Mouse (Mus musculus): Measurements from ENCODE around the gene Grin3b. TPM values are rescaled to one million over a fixed set of nuclear protein-coding genes. Genes with fewer than 3 reads are reported as not detected.

Gene Grin3b
- polyA plus RNA-seq, 1 experiment from 2014 or later, result 0.54 TPM

DNA sequence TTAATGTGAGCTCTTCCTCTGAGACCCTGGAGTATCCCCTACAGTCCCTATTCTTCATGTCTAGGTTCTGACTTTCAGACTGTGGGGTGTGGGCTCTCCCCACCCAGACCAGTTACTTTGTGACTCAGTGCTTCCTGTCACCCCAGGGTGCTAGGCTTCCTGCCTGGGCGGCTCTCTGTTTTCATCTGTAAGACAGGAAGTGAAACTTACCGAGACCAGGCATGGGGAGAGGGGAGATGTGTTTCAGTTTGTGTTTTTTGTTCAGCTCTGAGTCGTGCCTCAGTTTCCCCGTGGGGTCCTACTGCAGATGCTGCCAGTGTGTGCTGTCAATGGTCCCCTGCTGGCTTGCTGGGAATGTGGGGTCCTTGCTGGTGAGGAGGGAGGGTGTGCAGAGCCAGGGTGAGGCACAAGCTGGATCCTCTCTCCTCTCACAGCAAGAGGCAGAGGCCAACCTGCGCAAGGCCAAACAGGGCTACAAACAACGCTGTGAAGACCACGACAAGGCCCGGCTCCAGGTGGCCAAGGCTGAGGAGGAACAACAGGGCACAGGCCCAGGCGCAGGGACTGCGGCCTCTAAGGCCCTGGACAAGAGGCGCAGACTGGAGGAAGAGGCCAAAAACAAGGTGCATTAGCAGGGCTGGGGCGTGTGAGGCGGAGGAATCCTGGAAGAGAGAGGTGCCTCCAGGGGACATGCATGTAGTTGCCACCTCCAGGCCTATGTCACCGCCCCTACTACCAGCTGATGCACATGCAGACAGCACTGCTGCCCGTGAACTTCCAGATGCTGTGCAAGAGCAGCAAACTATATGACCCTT, 53.9 kb downstream of the Grin3b start:
- no peak overlapping the region for H3K9ac ChIP-seq (replicated peaks)

DNA sequence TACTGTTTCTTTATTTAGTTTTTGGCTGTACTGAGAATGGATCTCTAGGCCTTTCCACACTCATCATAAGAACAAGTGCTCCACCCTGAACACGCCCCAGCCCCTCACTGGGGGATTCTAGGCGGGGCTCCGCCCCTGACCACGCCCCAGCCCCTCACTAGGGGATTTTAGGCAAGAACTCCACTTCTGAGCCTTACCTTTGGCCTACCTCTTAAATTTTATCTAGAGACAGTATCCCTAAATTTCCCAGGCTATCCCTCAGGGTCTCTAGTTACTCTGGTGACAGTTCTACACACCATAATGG, 54.5 kb downstream of the Grin3b start:
- Histone ChIP-seq H3K9me3 (no peaks in the 10 kb centered on the region), H3K27me3 (peaks cover 13% of the 10 kb centered on the region), H3K4me2 (replicated peaks) (no peak overlapping the region), H3K27ac (replicated peaks) (no peak overlapping the region), H3K9ac (replicated peaks) (no peak overlapping the region), H3K36me3 (no peaks in the 10 kb centered on the region), H3K4me1 (0 out of 2 replicates have a peak, but pooled peaks cover 1% of the 10 kb centered on the region), H3K4me3 (no peak overlapping the region)
- WGBS, result 56% methylated on average over 4 of the region's 4 CpGs
- no peak for ATAC-seq (ENCODE audit: low FRiP score, low read depth)

More for the DNA sequence above, 53.9 kb downstream of the Grin3b start:
- no peak overlapping the region for H3K4me3 ChIP-seq
- H3K27ac ChIP-seq (replicated peaks), result no peak overlapping the region
- no peak overlapping the region for H3K4me2 ChIP-seq (replicated peaks)
- peaks cover 7% of the 10 kb centered on the region for H3K4me1 ChIP-seq
- no peaks in the 10 kb centered on the region for H3K9me3 ChIP-seq
- H3K27me3 ChIP-seq, result peaks cover 17% of the 10 kb centered on the region
- WGBS, result 78% methylated on average over 15 of the region's 15 CpGs
- H3K36me3 ChIP-seq, result no peaks in the 10 kb centered on the region
- no peak for ATAC-seq (ENCODE audit: low FRiP score, low read depth)

DNA sequence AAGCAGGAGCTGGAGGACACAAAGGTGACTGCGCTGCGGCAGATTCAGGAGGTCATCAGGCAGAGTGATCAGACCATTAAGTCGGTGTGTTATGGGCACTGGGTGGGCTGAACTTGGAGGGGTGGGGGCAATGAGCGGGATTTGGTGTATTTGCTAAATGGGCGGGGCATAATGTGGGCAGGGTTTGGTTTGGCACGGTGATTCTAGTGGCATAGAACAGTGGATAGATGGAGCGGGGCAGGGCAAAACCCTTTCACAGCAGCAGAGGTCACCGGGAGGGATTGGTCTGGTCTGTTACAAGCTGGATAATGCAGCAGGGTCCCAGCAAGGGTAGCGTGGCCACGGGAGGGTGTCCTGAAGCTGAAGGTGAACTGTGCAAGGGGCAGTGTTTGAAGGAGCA, 54.9 kb downstream of the Grin3b start:
- Histone ChIP-seq H3K4me1 (no peaks in the 10 kb centered on the region), H3K27ac (replicated peaks) (no peak overlapping the region), H3K9me3 (no peaks in the 10 kb centered on the region), H3K36me3 (no peaks in the 10 kb centered on the region), H3K4me2 (replicated peaks) (no peak overlapping the region), H3K27me3 (peaks cover 8% of the 10 kb centered on the region), H3K4me3 (no peak overlapping the region), H3K9ac (replicated peaks) (no peak overlapping the region)
- WGBS, result 80% methylated on average over 10 of the region's 10 CpGs
- ATAC-seq (ENCODE audit: low FRiP score, low read depth), result no peak

DNA sequence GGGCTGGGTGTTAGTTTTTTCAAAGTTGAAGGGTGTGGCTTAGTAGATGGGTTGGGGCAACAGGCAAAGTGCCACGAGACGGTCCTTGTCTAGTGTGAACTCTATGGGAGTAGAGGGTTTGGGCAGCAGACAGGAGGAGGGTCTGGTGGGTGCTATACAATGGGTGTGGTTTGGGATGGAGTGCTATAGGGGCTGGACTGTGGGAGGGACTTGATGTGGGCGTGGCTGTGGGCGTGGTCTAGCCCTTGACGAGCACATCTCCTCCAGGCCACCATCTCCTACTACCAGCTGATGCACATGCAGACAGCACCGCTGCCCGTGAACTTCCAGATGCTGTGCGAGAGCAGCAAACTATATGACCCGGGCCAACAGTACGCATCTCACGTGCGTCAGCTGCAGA, 55.4 kb downstream of the Grin3b start:
- ATAC-seq (ENCODE audit: low FRiP score, low read depth), result no peak
- no peak overlapping the region for H3K4me2 ChIP-seq (replicated peaks)
- H3K27ac ChIP-seq (replicated peaks), result no peak overlapping the region
- 65% methylated on average over 12 of the region's 12 CpGs for WGBS
- H3K27me3 ChIP-seq, result 0 out of 2 replicates have a peak, but pooled peaks cover 4% of the 10 kb centered on the region
- H3K4me1 ChIP-seq, result no peaks in the 10 kb centered on the region
- H3K36me3 ChIP-seq, result no peaks in the 10 kb centered on the region
- H3K4me3 ChIP-seq, result no peak overlapping the region
- no peaks in the 10 kb centered on the region for H3K9me3 ChIP-seq
- H3K9ac ChIP-seq (replicated peaks), result no peak overlapping the region

Other genes with a start within 250 kb of the Grin3b start
- 45.3 and 46.3 TPM in 2 replicates for gene Polrmt, start 224.1 kb upstream of the Grin3b start, polyA plus RNA-seq (2016; fragmentation: Nextera tagmentation; extraction: Ambion mirVana)
- 0.48 and 0.55 TPM in 2 replicates for gene Fgf22, start 215.6 kb upstream of the Grin3b start, polyA plus RNA-seq (2016; fragmentation: Nextera tagmentation; extraction: Ambion mirVana)
- 98.8 and 104 TPM in 2 replicates for gene Rnf126, start 203.8 kb upstream of the Grin3b start, polyA plus RNA-seq (2016; fragmentation: Nextera tagmentation; extraction: Ambion mirVana)
- gene Fstl3, start 193.4 kb upstream of the Grin3b start, polyA plus RNA-seq (2016; fragmentation: Nextera tagmentation; extraction: Ambion mirVana), result 1.0 and 1.6 TPM in 2 replicates
- gene Prss57, start 179.8 kb upstream of the Grin3b start, polyA plus RNA-seq (2016; fragmentation: Nextera tagmentation; extraction: Ambion mirVana), result 0.27 TPM in 1 of 2 replicates, not detected in the other
- gene Palm, start 177.1 kb upstream of the Grin3b start, polyA plus RNA-seq (2016; fragmentation: Nextera tagmentation; extraction: Ambion mirVana), result 198 and 204 TPM in 2 replicates
- 0.94 and 1.0 TPM in 2 replicates for gene Misp, start 149.7 kb upstream of the Grin3b start, polyA plus RNA-seq (2016; fragmentation: Nextera tagmentation; extraction: Ambion mirVana)
- 202 TPM in 2 replicates for gene Ptbp1, start 116.3 kb upstream of the Grin3b start, polyA plus RNA-seq (2016; fragmentation: Nextera tagmentation; extraction: Ambion mirVana)
- gene Prtn3, start 96.2 kb upstream of the Grin3b start, polyA plus RNA-seq (2016; fragmentation: Nextera tagmentation; extraction: Ambion mirVana), result 14.3 and 16.7 TPM in 2 replicates
- gene Plppr3, start 96.1 kb upstream of the Grin3b start, polyA plus RNA-seq (2016; fragmentation: Nextera tagmentation; extraction: Ambion mirVana), result 296 and 302 TPM in 2 replicates
- gene Elane, start 84.5 kb upstream of the Grin3b start, polyA plus RNA-seq (2016; fragmentation: Nextera tagmentation; extraction: Ambion mirVana), result not detected in 2 replicates
- not detected in 2 replicates for gene Cfd, start 79.9 kb upstream of the Grin3b start, polyA plus RNA-seq (2016; fragmentation: Nextera tagmentation; extraction: Ambion mirVana)
- gene Med16, start 61.8 kb upstream of the Grin3b start, polyA plus RNA-seq (2016; fragmentation: Nextera tagmentation; extraction: Ambion mirVana), result 65.4 and 68.4 TPM in 2 replicates
- gene Gm26602, start 59.9 kb upstream of the Grin3b start, polyA plus RNA-seq (2016; fragmentation: Nextera tagmentation; extraction: Ambion mirVana), result 27.9 and 34.2 TPM in 2 replicates
- 1.4 and 1.5 TPM in 2 replicates for gene Kiss1r, start 53.7 kb upstream of the Grin3b start, polyA plus RNA-seq (2016; fragmentation: Nextera tagmentation; extraction: Ambion mirVana)
- 157 and 167 TPM in 2 replicates for gene R3hdm4, start 49.5 kb upstream of the Grin3b start, polyA plus RNA-seq (2016; fragmentation: Nextera tagmentation; extraction: Ambion mirVana)
- gene Arid3a, start 43.7 kb upstream of the Grin3b start, polyA plus RNA-seq (2016; fragmentation: Nextera tagmentation; extraction: Ambion mirVana), result 4.0 and 5.6 TPM in 2 replicates
- gene Wdr18, start 10.6 kb upstream of the Grin3b start, polyA plus RNA-seq (2016; fragmentation: Nextera tagmentation; extraction: Ambion mirVana), result 90.4 and 97.0 TPM in 2 replicates
- gene Tmem259, start 13.6 kb downstream of the Grin3b start, polyA plus RNA-seq (2016; fragmentation: Nextera tagmentation; extraction: Ambion mirVana), result 19.3 and 20.9 TPM in 2 replicates
- 109 and 168 TPM in 2 replicates for gene Cnn2, start 17.9 kb downstream of the Grin3b start, polyA plus RNA-seq (2016; fragmentation: Nextera tagmentation; extraction: Ambion mirVana)
- 7.6 and 8.5 TPM in 2 replicates for gene Abca7, start 25.8 kb downstream of the Grin3b start, polyA plus RNA-seq (2016; fragmentation: Nextera tagmentation; extraction: Ambion mirVana)
- gene Arhgap45, start 45.9 kb downstream of the Grin3b start, polyA plus RNA-seq (2016; fragmentation: Nextera tagmentation; extraction: Ambion mirVana), result 4.5 and 5.6 TPM in 2 replicates
- gene Polr2e, start 69.1 kb downstream of the Grin3b start, polyA plus RNA-seq (2016; fragmentation: Nextera tagmentation; extraction: Ambion mirVana), result 172 and 173 TPM in 2 replicates
- 483 and 524 TPM in 2 replicates for gene Gpx4, start 76.5 kb downstream of the Grin3b start, polyA plus RNA-seq (2016; fragmentation: Nextera tagmentation; extraction: Ambion mirVana)
- 14.7 and 15.7 TPM in 2 replicates for gene Sbno2, start 134.9 kb downstream of the Grin3b start, polyA plus RNA-seq (2016; fragmentation: Nextera tagmentation; extraction: Ambion mirVana)
- gene Stk11, start 145.1 kb downstream of the Grin3b start, polyA plus RNA-seq (2016; fragmentation: Nextera tagmentation; extraction: Ambion mirVana), result 16.7 and 20.3 TPM in 2 replicates
- 379 and 384 TPM in 2 replicates for gene Atp5d, start 167.9 kb downstream of the Grin3b start, polyA plus RNA-seq (2016; fragmentation: Nextera tagmentation; extraction: Ambion mirVana)
- 19.3 and 20.0 TPM in 2 replicates for gene Cbarp, start 170.1 kb downstream of the Grin3b start, polyA plus RNA-seq (2016; fragmentation: Nextera tagmentation; extraction: Ambion mirVana)
- 41.7 and 46.4 TPM in 2 replicates for gene Midn, start 177.6 kb downstream of the Grin3b start, polyA plus RNA-seq (2016; fragmentation: Nextera tagmentation; extraction: Ambion mirVana)
- 227 and 233 TPM in 2 replicates for gene Cirbp, start 195.3 kb downstream of the Grin3b start, polyA plus RNA-seq (2016; fragmentation: Nextera tagmentation; extraction: Ambion mirVana)
- gene 1600002K03Rik, start 202.2 kb downstream of the Grin3b start, polyA plus RNA-seq (2016; fragmentation: Nextera tagmentation; extraction: Ambion mirVana), result 12.9 and 13.6 TPM in 2 replicates
- 114 and 127 TPM in 2 replicates for gene Efna2, start 208.8 kb downstream of the Grin3b start, polyA plus RNA-seq (2016; fragmentation: Nextera tagmentation; extraction: Ambion mirVana)

All from midbrain, embryonic 12.5 days (tissue).